Mouse (Mus musculus): ENCODE data around the gene Tmem86b.

Gene Tmem86b

DNA sequence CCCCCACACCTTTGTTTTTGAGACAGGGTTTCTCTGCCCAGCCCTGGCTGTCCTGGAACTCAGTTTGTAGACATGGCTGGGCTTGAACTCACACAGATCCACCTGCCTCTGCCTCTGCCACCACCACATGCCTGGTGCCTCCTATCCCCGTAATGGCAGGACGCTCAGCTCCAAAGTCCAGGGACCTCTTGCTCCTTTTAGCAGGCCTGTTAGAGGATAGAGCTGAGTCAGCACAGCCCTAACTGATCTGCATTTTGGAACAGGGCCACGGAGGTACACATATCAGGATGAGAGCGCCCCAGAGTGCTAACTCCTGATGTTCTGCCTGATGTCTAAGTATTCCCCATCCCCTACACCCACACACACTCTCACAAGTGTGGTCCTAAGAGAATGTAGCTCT is at the start of gene Tmem86b:
TSS of gene Tmem86b (minus strand) at position 392 of the 400 bp plus-strand sequence.
- in situ Hi-C loops (cut with MboI, MseI) = no loop called here

DNA sequence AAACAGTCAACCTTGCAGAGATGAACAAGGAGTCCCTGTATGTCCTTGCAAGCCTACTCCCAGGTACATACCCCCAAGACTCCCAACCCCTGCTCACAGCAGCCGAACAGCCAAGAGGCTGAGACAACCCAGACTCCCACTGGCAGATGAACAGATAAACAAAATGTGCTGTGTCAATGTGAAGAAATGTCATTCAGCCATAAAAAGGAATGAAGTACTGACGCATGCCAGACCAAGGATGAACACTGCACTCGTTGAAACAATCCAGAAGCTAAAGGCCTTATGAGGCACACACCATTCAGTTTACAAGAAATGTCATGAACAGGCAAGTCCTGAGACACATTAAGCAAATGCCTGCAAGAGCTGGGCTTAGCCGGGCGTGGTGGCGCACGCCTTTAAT is 44.0 kb upstream of the Tmem86b start:
- in situ Hi-C loops (cut with MboI, MseI) = loop anchor here (10.0 kb wide), 1 partner anchor 120 kb away; the partner anchor contains the start of gene Rpl28

DNA sequence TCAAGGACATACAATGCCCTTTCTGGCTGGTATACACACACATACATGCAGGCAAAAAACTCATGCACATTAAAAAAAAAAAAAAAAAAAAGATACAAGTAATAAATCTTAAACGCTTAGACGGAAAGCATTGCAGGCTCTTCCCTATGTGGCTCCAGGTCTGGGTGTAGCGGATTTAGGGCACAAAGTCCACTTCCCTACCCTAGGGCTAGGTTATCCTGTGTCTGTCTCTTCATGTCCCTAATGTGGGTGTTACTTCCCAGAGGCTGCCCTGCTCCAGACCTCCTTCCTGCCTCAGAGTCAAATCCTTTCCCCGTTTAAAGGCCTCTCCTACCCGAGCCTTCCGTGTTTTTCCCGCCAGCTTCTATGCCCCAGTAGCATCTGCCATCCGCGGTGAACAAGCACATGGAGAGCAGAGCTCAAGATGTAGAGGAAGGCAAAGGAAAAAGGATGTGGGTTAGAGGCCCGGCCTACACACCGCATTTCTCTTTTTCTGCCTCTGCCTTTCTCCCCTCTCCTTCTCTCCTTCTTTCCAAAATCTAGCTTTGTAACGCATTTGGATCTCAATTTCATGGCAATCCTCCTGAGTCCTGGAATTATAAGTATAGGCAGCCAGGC is 43.0 kb upstream of the Tmem86b start:
- in situ Hi-C loops (cut with MboI, MseI) = loop anchor here (10.0 to 25.0 kb wide), 2 partner anchors 121 to 1037 kb away; partner anchors contain the start of genes Cnot3, Prpf31, Rpl28 and Tfpt

DNA sequence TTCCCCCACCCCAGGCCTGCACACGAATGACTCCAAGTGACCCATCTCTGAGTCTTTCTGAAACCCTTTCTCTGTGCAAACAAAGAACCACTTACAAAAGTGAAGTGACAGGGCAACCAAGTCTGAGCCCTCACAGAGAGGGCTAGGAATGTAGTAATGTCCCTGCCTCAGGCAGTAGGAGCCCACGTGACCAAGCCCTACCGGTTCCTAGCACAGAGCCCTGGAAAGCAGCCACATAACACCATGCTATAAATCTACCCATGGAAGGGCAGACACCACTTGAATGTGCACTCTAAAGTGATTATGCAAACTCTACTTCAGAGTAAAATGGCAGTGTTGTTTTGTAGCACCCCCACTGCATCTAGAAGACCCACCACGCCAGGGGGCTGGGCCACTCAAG is 40.7 kb upstream of the Tmem86b start:
- in situ Hi-C loops (cut with MboI, MseI) = loop anchor here (10.0 to 25.0 kb wide), 2 partner anchors 123 to 1035 kb away; partner anchors contain the start of genes Cnot3, Prpf31, Rpl28 and Tfpt

DNA sequence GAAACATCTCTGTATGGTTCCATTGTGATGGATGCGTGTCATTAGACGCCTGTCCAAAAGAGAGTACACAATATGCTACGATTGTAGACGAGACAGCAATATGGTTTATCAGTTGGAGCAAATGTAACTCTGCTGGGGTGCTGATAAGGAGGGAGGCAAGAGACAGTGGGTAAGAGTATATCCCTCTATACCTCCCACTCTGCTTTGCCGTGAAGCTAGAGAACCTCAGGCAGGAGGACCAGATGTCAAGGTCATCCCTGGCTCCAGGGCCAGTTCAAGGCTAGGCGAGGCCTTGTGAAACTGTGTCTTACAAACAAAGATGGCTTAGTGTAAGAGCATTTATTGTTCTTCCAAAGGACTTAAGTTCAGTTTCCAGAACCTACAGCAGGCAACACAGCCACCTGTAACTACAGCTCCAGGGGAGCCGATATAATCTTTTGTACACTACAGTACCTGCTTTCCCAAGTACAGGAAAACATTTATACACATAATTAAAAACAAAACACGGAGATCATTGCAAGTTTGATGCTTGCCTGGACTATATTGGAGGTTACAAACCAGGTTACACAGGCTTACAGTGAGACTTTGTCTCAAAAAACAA is 39.5 kb upstream of the Tmem86b start:
- in situ Hi-C loops (cut with MboI, MseI) = loop anchor here (10.0 to 25.0 kb wide), 2 partner anchors 124 to 1033 kb away; partner anchors contain the start of genes Cnot3, Prpf31, Rpl28 and Tfpt

DNA sequence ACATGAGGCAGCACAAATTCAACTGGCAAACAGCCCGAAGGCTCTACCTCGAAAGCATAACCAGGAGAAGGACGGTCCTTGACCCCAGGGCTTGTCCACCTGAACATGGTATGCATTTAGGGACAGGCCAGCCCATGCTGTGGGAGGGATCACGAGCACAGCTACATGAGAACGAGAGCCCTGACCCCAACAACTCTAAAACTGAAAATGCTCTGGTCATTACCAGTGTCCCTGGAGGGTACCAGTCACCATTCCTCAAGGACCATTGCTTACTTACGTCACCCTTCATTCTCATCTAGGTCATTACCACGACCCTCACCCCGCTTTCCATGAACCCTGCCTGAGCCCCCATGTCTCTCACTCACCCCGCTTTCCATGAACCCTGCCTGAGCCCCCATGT is 37.9 kb upstream of the Tmem86b start:
- in situ Hi-C loops (cut with MboI, MseI) = loop anchor here (25.0 kb wide), 1 partner anchor 1032 kb away; the partner anchor contains the start of genes Cnot3, Prpf31 and Tfpt

DNA sequence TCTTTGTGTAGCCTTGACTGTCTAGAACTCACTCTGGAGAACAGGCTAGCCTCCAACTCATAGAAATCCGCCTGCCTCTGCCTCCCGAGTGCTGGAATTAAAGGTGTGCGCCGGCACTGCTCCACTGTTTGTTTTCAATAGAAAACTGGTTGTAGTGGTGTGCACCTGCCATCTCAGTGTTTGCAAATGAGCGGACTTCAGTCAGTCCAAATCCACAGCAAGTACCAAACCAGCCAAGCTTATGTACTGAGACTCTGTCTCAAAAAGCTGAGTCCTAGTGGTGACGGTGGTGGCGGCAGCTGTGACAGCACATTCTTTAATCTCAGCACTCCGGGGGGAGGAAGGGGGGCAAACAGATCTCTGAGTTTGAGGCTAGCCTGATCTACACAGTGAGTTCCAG is 37.3 kb upstream of the Tmem86b start:
- in situ Hi-C loops (cut with MboI, MseI) = loop anchor here (25.0 kb wide), 1 partner anchor 1031 kb away; the partner anchor contains the start of genes Cnot3, Prpf31 and Tfpt

DNA sequence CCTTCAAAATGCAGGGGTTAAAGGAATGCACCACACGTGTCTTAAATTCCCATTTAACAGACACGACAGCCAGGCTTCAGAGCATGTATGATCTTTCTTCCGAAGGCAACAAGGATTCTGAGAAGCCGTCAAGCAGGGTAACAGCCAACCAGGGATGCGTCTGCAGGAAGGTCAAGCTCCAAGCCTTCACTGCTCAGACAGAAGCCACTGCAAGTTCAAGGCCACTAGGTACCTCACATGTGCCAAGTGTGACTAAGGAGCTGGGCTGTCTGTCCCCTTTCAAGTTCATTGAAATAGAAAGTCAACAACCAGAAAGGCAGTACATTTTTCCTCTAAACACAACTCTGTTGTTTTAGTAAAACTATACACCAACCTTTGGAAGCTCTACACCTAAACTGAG is 35.6 kb upstream of the Tmem86b start:
- in situ Hi-C loops (cut with MboI, MseI) = loop anchor here (25.0 kb wide), 1 partner anchor 1030 kb away; the partner anchor contains the start of genes Cnot3, Prpf31 and Tfpt

DNA sequence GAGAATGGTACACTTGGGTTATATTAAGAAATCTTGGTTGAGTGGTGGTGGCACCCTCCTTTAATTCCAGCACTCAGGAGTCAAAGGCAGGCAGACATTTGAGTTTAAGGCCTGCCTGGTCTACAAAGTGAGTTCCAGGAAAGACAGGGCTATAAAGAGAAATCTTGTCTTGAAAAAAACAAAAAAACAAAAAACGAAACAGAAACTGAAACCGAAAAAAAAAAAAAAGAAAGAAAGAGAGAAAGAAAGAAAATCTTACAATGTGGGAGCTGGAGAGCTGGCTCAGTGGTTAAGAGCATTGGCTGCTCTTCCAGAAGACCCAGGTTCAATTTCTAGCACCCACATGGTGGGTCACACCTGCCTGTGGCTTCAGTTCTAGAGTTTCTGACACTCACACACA is 32.5 kb upstream of the Tmem86b start:
- in situ Hi-C loops (cut with MboI, MseI) = loop anchor here (25.0 kb wide), 1 partner anchor 1026 kb away; the partner anchor contains the start of genes Cnot3, Prpf31 and Tfpt

DNA sequence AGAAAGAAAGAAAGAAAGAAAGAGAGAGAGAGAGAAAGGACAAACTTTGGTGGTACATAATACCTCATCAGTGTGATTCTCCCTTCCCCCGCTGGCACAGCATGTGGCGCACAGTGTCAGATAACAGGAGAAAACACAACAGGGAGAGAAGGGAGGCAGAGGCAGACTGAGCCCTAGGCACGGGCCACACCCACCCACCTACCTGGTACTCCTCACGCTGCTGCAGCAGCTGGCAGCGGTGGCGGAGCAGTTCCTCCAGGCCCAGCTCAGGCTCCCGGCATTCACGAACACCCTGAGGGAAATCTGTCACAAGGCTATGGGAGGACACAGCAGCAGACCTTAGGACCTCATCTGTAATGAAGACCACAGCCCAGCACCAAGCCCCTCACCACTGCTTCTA is 32.0 kb upstream of the Tmem86b start:
- in situ Hi-C loops (cut with MboI, MseI) = loop anchor here (25.0 kb wide), 1 partner anchor 1026 kb away; the partner anchor contains the start of genes Cnot3, Prpf31 and Tfpt

DNA sequence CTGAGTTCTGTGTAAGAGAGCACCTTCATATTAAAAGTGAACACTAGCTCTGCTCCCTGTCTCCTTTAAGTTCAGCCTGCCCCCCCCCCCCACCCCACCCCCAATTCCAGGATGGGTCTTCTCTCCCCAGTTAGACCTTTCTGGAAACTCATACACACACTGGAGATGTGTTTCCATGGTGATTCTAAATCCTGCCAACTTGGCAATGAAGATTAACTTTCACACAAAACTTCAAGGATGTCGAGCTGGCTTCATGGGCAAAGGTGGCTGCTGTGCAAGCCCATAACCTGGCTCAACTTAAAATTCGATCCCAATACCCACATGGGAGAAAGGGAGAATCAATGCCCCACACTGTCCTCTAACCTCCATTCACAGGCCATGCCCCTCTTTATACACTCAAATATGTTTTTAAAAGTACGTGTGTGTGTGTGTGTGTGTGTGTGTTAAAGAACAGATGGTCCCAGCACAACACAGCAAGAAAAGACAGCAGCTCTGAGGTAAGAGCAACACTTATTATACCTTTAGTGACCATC is 28.8 kb upstream of the Tmem86b start:
- in situ Hi-C loops (cut with MboI, MseI) = loop anchor here (25.0 kb wide), 1 partner anchor 1023 kb away; the partner anchor contains the start of genes Cnot3, Prpf31 and Tfpt

DNA sequence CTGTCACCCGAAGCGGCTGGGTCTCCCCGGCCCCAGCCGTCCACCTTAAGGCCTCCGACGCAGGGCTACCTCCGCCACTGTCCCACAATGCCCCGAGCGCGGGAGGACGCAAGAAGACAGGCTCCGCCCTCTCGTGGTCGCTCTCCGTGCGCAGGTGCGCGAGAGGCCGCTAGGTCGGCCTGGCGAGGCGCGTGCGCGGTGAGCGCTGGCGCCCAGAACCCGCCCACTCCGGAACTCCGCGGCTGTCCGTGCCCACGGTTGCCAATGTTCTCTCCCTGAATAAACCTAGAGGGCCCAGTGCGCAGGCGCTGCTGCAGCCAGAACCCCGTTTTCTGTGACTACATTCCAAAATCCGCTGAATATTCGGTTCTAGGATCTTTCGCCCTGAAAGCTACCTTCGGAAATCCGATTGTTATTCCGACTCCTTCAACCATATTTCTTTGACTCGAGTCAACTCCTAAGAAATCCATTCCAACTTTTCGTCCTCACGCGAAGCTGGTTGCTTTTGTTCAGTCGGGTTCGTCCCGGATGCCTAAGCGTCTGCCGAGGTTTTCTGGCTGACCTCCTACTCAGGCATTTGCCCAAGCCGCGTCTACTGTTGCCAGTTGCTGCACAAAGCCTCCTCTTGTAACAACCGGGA is 27.8 kb upstream of the Tmem86b start, which contains the start of gene Ppp6r1:
TSS of gene Ppp6r1 (minus strand) at position 108 of the 640 bp plus-strand sequence.
- in situ Hi-C loops (cut with MboI, MseI) = loop anchor here (25.0 kb wide), 1 partner anchor 1022 kb away; the partner anchor contains the start of genes Cnot3, Prpf31 and Tfpt

DNA sequence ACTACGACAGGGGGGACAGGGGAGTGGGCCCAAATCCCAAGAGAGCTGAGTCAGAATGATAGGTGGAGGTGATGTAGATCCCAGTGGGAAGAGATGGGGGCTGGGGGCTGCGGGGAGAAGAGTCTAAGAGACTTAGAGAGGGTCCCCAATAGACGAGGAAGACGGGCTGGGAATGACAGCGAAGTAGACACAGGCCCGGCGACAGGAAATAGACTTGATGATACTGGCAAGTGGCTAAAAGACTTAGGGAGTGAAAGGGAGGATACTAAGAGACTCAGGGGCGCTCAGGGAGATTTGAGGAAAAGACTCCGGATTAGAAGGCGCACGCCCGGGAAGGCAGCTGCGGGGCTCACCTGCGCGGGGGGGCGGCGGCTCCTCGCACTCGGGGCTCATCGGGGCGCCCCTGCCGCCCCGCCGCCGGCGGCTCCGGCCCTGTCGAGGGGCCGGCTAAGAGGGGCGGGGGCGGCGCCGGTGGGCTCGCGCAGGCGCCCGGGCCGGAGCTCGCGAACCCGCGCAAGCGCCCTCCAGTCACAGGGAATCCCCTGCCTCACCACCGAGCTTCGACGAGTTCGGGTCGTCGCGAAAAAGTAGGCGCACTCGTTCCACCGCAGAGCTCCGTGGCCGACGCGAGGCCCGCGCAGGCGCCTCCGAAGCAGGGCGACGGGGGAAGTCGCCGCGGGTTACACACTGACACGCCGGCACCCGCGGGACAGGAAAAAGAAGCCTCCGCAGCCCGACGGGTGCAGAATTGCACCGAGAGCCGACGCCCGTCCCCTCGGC is 27.1 kb upstream of the Tmem86b start:
- in situ Hi-C loops (cut with MboI, MseI) = loop anchor here (25.0 kb wide), 1 partner anchor 1021 kb away; the partner anchor contains the start of genes Cnot3, Prpf31 and Tfpt

DNA sequence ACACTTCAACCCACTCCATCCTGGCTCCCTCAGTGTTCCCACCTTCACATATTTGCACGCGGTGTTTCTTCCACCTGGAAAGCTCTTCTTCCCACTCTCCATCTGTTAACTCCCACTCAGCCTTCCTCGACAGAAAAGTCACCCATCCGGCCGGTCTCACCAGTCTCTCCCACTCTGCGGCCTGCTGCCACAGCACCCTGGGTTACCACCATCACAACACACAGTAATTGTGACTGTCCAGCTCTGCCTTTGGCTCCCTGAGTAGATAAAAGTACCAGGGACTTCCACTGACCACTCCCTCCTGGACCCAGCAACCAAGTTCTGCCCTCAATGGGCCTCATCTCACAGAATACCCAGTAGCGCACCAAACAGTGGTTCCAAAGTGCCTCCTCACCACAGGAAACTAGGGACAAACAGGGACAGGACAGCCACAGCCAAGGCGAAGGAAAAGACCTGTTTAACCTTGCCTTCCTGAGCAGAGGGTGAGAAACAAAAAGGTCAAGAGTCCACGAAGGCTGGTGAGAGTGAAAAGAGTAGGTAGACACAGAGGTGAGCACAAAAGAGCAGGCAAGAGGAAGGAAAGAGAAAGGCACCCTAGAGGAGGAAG is 26.4 kb upstream of the Tmem86b start:
- in situ Hi-C loops (cut with MboI, MseI) = loop anchor here (25.0 kb wide), 1 partner anchor 1020 kb away; the partner anchor contains the start of genes Cnot3, Prpf31 and Tfpt

DNA sequence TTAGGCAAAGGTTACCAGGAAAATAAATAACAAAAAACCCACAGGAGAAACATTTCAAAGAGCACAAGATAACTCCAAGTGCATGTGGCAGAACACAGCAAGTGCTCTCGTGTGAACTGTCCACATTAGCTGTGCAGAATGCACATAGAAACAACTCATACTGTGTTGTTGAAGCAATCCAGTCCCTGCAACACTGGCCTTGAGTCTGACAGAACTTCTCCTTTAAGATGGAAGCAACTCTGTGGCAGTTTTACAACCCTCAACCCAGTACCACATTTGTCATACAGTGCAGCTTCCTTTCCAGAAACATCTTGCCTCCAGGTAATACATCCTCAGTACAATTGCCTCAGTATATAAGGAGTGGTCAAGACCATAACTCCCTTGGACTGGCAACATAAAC is 25.6 kb upstream of the Tmem86b start:
- in situ Hi-C loops (cut with MboI, MseI) = loop anchor here (25.0 kb wide), 1 partner anchor 1020 kb away; the partner anchor contains the start of genes Cnot3, Prpf31 and Tfpt

DNA sequence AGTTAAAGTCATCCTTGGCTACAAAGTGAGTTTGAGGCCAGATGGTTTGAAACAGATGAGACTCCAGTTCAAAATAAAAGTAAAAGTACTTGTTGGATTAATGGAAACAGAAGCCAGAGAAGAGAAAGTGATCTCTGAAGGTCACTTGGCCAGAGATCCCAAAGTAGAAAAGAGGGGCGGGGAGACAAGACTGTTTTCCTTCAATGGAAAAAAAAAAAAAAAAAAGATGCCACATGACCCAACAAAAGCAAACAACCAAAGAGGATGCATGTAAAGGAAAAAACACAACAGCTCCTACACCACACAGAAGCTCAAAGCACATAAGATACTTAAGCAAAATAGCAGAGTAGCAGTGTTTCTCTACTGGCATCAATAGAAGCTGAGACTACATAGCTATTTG is 24.7 kb upstream of the Tmem86b start:
- in situ Hi-C loops (cut with MboI, MseI) = loop anchor here (25.0 kb wide), 1 partner anchor 1019 kb away; the partner anchor contains the start of genes Cnot3, Prpf31 and Tfpt

DNA sequence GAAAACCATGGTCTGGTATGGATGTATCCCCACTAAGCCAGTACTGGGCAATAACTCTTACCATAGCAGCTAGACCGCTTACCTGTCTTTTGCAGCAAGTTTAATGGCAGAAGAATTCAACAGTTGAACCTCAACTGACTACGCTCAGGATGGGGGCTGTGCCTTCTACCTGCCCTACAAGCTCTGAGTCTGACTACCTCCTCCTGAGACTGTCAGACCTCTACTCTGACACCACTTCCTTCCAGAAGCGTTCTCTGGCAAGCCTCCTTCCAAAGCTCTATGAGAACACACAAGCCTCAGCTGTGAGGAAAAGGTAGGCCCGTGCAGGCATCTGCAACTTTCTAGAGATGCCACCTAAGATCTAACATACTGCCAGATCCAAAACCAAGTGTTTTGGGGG is 24.2 kb upstream of the Tmem86b start:
- in situ Hi-C loops (cut with MboI, MseI) = loop anchor here (25.0 kb wide), 1 partner anchor 1018 kb away; the partner anchor contains the start of genes Cnot3, Prpf31 and Tfpt

DNA sequence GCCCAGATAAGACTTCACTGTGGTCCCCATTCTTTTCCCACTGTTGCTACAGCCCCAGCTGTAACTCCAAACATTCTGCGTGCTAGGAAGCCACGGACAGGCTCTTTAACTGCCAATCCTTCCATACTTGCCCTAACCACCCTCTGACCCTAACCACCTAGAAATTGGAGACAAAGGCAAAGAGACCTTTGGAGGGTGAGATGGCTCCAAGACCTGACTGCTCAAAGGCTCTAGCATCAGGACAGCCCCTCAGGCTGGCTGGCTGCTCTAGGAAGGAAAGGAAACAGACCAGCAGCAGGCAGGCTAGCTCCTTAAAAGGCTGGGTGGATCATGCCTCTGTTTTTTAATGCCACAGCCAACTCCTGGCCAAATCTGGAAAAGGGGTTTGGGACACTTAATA is 23.0 kb upstream of the Tmem86b start:
- in situ Hi-C loops (cut with MboI, MseI) = loop anchor here (25.0 kb wide), 1 partner anchor 1017 kb away; the partner anchor contains the start of genes Cnot3, Prpf31 and Tfpt

DNA sequence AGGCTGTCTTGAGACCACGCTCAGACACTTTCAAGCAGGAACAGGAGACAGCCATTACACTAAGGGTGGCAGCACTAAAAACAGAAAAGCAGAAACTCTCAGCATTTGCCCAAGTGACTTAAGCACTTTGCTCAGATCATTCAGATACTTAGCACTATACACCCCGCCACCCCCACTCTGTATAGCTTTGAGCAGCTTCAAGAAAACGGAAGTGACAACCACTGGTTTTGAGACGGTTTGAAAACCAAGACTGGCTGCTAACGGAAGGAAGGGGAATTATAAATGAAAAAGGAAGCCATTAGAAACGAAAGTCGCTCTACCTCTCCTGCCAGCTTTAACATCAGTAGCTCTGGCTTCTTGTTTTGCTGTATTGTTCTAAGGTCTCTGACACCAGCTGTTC is 22.6 kb upstream of the Tmem86b start:
- in situ Hi-C loops (cut with MboI, MseI) = loop anchor here (25.0 kb wide), 1 partner anchor 1016 kb away; the partner anchor contains the start of genes Cnot3, Prpf31 and Tfpt
